Mouse (Mus musculus) spleen, embryonic (tissue): ENCODE data around the gene Cpsf4l.

Experiments used
- CTCF ChIA-PET: fragments of 350-600 bp; sonication (Branson Sonifier 250); formaldehyde crosslinking; loops from one replicate; lab custom pipeline; 2022; lab: Charles Lee

The Cpsf4l gene

DNA sequence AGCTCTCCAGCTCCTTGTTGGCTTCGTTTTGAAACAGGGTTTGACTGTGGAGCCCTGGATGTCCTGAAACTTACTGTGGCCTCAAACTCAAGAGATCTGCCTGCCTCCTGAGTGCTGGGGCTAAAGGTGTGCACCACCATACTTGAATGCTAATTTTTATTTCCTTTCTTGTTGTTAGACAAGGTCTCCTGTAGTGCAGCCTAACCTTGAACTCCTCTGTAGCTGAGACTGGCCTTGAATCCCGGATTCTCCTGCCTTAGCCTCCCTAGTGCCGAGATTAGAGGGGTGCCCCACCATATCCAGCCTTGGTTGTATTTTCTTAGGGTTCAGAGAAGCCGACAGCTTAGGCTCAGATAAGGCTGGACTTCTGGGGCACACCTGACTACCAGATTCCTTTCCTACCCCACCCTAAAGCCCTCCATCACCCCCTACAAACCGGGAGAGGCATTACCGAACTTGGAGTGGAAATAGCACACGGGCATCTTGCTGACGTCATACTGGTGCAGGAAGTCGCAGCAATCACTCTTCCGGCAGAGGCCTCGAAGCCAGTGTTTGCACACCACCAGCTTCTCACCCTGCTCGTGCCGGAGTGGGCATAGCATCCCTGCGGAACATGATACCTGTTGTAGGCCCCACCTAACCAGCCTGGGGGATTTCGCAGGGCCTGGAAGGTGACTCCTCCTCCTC, 3.7 kb downstream of the Cpsf4l start:
- CTCF ChIA-PET, result no interaction called here

DNA sequence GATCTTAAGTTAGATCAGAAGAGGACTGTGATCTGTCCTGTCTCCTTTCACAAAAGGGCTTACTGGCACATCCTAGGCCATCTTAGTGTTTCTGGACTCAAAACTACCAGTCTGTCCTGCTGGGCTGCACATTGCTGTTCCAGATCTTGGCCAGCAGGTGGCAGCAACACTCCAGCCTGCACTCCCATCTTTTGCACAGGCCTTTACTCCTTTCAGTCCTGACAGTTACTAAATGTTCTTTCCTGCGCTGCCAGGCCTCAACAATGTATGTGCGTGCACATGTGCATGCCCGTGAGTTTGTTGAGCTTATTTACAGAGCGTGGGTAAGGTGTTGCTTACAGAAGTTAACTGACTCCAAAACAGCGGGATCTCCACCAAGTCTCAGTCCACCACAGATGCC, 6.1 kb downstream of the Cpsf4l start:
- CTCF ChIA-PET, result interaction anchor here (2.4 kb wide), 1 partner anchor 107 kb away, joined by 17 read pairs; no protein-coding TSS in a partner anchor

DNA sequence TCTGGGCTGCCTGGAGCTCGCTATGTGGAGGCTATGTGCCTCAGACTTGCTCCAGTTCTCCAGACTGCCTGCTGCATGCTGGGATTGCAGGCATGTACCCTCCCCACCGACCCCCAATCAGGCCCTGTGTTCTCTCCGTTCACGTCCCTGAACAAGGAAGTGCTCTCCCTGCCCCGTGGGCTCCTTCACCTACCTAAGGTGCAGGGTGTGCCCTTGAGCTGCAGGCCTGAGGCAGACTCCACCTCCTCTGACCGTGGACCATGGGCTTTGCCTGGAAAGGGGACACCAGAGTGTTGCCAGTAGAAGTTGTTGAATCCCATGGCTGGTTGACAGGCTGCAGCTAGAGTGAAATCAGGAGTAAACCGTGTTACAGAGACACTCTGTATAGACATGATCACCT, 10.2 kb downstream of the Cpsf4l start:
- CTCF ChIA-PET, result no interaction called here

DNA sequence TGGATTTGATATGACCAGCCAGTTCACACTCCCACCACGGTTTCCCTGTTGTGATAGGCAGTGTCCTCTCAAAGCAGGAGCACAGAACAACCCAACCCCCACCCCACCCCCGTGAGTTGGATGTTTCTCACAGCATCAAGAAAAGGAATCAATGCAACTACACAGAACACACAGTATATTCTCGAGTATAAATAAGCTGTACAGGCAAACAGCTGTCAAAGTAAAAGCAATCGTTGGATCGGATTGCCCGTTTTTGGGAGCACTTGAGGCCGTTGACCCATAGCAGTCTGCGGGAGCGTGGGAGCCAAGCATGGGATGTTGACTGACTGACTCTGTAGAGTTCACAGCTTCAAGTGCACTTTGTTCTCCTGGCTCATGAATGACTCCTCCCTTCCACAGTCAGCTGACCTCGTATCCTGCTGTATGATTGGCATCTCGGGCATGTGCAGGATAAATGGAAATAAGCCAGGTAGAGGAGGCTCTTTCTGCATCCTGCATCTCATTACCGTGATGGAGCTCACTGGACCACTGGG, 11.7 kb downstream of the Cpsf4l start:
- CTCF ChIA-PET, result no interaction called here

DNA sequence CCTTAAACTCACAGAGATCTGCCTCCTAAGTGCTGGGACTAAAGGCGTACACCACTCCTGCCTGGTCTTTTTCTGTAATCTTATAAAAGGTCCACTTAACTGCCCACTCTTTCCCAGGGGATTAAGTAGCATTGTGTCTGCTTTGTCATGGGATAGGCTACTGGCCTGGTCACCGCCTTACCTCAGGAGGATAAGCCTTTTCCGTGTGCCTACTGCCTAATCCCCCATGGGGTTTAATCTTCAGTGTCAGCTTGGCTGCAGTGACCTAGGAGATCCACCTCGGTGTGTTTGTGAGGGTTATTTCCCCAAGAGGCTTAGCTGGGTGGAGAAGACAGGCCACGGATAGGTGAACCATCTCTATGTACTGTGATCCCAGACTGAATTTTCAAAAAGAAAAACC, 12.2 kb downstream of the Cpsf4l start:
- CTCF ChIA-PET, result no interaction called here

DNA sequence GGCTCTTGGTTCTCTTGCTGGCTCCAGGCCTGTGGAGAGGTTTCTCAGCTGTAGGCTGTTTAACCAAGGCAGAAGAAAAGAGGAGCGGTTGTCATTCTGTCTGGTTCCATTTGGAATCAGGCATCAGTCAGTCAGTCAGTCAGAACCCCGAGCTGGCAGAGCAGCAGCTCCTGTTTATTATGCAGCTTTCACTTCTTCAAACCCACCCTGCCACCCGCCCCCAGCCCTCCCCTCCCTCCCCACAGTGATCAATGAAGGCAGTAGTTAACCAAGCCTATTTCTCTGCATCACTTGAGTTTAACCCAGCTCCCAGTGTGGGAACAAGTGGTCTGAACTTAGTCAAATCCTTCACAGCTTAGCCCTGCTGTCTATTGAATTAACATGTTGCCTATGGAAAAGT, 18.0 kb downstream of the Cpsf4l start:
- CTCF ChIA-PET, result no interaction called here

DNA sequence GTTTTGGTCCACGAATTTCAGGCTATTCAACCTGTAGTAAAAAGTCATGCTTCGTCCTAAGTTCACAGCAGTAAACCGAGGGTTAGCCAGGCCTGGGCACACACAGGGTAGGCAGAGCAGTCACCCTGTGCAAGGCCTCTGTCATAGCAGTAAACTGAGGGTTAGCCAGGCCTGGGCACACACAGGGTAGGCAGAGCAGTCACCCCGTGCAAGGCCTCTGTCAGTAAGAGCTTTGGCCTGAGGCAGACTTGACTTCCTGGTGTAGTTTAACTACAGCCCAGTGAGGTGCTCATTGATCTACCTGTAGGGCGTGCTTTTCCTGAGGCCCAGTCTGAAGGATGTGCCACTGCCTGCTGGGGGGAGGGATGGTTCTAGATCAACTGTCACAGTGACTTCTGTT, 18.5 kb downstream of the Cpsf4l start:
- CTCF ChIA-PET, result no interaction called here

DNA sequence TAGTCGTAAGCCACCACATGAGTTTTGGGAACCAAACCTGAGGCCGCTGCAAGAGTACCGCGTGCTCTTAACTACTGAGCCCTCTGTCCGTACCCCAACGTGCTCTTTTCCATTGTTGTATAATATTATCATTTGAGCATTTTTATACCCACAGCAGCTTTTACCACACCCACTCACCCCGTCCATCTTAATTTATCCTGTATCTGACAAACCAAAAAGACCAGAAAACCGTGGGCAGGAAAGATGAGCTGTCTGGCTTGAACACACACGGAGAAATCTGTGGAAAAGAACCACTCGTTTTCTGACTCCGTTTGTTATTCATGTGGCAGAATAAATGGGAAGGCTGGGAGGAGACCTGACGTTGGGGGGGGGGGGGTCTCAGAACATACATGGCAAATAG, 19.3 kb downstream of the Cpsf4l start:
- CTCF ChIA-PET, result interaction anchor here (0.8 kb wide), 1 partner anchor 9 kb away, joined by 8 read pairs; no protein-coding TSS in a partner anchor

DNA sequence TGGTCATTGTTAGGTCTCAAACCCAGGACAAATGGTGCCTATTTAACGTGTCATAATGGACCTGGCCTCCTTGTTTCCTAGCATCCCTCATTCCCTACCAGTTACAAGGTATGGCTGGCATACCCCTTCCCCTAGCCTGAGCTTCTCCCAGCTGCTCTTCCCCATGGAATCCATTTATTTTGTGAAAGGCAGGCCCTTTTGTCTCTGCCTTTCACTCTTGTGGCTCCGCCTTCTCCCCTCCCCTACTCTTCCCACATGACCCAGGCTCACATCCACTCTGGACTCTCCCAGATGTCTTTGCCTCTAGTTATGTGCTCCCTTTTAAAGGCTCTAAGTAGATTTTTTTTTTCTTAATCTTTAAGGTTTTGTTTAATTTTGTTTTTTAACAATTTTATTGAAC, 22.8 kb downstream of the Cpsf4l start:
- CTCF ChIA-PET, result interaction anchor here (0.6 kb wide), 1 partner anchor 87 kb away, joined by 3 read pairs; no protein-coding TSS in a partner anchor

DNA sequence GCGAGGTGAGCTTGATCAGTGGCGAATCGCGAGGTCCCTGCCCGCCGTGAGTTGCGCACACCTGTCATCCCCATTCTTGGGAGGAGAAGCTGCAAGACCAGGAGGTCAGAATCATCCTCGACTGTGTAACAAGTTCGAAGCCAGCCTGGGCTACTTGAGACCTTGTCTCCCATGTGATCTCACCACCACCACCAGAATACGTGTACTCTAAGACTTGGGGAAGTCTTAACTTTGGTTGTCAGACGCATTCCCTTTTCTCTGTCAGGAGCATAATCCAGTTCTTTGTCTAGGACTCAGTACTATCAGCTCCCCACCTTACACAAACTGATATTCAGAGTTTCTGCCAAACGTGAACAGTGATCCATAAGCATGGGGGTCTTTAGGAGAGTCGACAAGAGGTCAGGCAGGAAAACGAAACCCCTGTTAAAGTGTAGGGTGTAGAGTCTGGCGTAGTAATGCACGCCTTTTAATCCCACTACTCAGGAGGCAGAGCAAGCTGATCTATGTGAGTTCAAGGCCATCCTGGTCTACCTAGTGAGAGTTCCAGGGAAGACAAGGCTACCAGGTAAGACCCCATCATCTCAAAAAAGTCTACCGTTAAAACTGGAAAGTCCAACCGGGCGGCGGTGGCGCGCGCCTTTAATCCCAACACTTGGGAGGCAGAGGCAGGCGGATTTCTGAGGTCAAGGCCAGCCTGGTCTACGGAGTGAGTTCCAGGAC, 24.9 kb downstream of the Cpsf4l start:
- CTCF ChIA-PET, result interaction anchor here (1.1 to 1.4 kb wide), 2 partner anchors 70 to 127 kb away, joined by 3 read pairs; no protein-coding TSS in a partner anchor

DNA sequence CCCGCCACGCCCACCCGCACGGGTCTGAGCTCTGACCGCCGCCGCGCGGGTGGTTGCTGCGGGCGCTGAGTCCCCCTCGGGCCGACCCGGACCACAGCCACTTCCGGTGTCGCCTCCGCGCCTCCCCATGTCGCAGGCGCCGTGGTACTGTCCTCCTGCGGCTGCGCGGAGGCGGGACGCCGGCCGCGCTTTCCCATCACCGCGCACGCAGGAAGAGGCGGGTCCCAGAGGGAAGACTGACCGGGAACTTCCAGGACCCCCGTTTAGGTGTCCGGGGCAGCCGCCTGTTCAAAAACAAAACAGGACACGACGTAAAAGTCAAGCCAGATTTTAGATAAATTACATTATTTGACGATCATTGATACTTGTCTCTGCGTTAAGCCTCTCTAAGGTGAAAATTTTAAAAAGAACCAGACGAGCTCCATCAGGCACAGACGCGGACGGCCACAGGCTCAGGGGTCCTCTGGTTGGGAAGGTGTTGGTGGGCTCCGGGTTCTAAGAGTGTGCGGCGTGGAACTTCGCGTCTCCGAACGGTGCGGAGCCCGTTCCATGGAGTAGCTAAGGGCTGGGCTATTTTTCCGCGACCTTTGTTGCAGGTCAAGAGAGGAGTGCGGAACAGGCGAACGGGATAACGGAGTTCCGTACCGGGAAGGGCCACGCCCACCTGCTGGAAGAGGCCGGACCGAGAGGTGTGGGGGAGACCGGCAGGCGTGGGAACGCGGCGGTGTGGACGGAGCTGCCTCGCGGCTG, 25.7 kb downstream of the Cpsf4l start, which contains the start of the genes Fam104a and D11Wsu47e:
Gene Fam104a, minus strand, starts transcription at position 199 of the 750 bp plus-strand sequence.
Gene D11Wsu47e, plus strand, starts transcription at position 456 of the 750 bp plus-strand sequence.
- CTCF ChIA-PET, result interaction anchor here (1.1 to 1.4 kb wide), 2 partner anchors 70 to 127 kb away, joined by 3 read pairs; no protein-coding TSS in a partner anchor

DNA sequence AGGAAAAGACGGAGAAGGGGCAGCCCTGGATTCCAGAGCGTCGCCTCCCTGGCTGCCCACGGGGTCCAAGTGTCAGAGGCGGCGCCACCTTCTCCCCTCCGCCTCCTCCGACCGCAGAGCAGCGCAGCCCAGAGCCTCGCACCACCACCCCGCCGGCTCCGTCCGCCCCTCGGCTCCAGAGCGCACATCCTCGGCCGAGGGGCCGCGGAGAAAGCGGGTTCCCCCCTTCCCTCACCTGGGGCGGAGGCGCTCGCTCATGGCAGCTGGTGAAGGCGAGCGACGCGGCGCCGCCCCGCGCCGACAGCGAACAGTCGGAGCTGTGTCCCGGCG, 26.2 kb downstream of the Cpsf4l start:
- CTCF ChIA-PET, result interaction anchor here (1.4 kb wide), 1 partner anchor 71 kb away, joined by 3 read pairs; no protein-coding TSS in a partner anchor

DNA sequence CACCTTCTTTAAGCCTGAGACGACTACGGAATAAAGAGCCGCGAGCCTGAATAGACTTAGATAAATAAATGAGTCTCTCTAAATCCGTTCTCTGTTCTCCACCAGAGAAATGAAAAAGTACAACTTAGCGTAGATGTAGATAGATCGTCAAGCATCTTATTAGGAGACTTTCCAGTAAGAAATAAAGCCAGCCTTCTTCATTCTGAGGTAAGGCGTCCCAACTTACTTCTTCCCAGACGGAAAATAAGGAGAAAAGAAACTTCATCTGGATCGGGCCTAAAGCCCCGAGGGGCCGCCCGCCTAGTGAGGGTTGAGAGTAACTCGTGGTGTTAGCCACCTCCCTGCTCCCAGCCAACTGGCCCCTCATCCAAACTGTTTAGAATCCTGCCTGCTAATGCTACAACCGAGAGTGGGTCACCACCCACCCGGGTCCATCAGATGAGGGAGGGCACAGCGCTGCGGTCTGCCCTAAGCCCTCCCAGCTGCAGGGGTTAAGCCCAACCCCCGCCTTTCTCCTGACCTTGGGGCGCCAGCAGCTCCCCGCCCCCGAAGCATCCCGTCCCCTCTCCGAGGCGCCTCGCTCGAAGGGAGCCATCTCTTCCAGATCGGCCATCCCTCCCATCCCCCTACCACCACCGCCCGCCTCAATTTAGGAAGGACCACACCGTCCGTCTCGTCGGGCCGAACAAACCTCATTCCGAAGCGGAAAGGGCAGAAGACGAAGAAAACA, 26.8 kb downstream of the Cpsf4l start:
- CTCF ChIA-PET, result interaction anchor here (0.5 to 1.4 kb wide), 2 partner anchors 71 to 431 kb away, joined by 3 to 4 read pairs; no protein-coding TSS in a partner anchor

DNA sequence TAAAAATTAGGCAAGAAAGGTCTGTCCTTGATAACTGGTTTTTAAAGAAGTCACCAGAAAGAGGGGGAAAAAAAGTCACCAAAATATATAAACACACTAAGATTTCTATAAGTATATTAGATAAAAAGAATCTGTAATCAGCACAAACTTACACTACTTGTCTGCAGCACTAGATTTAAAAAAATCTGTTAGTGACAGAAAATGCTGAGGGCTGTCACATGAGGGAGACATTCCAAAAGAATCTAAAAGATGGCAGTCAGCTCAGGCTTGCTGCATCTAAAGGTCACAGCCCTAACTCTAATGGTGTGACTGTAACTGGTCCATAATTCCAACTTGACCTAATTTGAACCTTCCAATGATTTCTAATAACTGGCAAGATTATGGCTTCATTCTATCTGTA, 27.8 kb downstream of the Cpsf4l start:
- CTCF ChIA-PET, result interaction anchor here (0.6 kb wide), 1 partner anchor 8 kb away, joined by 8 read pairs; no protein-coding TSS in a partner anchor

DNA sequence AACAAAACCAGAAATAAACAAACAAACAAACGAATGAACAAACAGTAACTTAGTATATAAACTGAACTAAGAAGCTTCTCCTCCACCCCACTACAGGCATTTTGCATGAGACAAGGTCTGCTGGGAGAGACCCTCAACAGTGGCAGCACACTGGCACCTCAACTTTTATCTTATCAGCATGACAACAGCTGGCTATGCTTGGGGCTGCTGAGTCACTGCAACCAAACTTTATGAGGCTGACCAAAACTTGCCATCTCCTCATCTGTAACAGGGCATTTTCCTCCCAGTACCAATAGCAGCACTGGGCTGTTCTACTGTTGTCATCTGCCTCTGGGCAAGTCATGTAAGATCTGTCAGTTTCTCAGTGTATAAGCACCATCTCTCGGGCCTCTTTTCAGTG, 28.9 kb downstream of the Cpsf4l start:
- CTCF ChIA-PET, result no interaction called here

DNA sequence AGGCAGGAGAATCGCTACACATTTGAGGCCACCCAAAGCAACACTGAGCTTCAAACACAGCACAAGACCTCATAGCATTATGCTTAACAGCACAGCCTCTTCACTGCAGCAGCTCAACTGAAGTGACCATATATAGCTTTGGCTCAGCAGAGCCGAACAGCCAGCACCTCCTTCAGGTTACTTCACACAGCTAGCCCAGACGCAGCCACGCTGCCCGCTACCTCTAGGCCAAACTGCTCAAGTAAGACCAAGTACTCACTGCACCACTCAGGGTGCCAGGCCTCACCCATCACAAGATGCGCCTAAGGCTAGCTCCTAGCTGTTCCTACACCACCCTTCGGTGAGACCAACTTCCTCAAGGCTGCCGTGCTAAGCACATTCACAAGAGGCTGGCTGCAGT, 31.4 kb downstream of the Cpsf4l start:
- CTCF ChIA-PET, result no interaction called here

DNA sequence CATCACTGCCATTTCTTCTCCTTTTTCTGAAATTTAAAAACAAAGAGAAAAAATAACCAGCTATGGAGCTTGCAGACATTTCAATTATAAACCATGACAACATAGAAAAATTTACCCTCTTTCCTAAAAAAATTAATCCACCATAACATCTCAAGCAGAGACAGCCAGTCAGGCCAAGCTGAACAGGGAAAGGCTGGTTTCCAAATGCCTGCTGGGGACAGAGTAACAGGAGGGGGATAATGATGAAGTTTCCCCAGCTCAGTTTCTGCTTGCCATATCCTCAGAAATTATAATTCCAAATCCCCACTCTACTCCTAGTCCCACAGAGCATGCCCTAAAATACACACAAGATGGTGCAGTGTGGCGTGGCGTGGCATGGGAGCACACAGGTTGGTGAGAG, 32.4 kb downstream of the Cpsf4l start:
- CTCF ChIA-PET, result no interaction called here

DNA sequence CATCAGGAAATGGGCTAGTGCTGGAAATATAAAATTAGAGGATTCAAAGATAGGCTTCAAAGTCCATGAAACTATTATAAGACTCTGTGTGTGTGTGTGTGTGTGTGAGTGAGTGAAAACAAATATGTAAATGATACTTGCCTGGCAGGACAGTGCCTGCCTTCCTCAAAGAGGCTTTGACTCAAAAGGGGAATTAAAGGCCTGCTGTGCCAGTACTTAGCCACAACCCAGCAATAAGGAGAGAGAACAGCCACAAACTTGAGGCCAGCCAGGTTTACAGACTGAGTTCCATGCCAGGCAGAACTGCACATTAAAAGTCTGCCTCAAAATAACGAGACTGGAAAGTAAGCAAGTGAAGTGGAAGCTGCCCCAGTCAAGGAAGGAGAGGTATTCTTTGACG, 33.0 kb downstream of the Cpsf4l start:
- CTCF ChIA-PET, result no interaction called here

DNA sequence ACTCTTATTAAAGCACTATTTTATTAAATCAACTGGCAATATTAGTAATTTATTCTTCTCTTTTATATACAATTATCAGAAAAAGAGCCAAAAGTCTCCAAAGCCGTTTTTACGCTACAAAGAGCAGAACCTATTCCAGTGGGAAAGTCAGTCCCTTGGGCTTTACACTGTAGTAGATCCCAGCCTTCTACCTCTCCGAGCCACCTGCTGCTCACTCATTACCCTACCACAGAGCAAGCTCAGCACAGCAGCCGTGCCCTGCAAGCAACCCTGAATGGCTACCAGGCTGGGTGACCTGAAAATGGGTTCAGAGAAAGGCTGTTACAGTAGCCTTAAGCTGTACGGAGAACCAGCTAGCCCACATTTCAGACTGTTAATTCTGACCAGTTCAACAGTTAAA, 35.2 kb downstream of the Cpsf4l start:
- CTCF ChIA-PET, result interaction anchor here (0.6 kb wide), 1 partner anchor 120 kb away, joined by 7 read pairs; no protein-coding TSS in a partner anchor

DNA sequence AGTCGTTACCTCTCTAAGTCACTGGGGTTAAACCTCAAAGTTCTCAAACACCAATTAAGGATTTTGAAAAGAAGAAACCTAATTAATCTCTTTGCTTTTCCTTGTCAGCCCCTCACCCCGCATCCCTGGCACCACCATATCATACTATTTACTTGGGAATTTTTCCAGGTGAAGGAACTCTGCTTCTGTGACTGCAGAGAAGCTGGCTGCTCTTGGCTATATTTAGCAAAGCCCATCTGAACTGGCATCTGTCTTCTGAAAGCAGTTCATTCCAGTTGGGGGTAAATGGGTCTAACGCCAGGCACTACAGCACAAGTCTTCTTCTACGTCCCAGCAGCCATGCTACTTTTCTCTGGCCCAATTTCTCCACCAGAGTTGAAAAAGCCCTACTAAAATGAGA, 36.2 kb downstream of the Cpsf4l start:
- CTCF ChIA-PET, result no interaction called here

DNA sequence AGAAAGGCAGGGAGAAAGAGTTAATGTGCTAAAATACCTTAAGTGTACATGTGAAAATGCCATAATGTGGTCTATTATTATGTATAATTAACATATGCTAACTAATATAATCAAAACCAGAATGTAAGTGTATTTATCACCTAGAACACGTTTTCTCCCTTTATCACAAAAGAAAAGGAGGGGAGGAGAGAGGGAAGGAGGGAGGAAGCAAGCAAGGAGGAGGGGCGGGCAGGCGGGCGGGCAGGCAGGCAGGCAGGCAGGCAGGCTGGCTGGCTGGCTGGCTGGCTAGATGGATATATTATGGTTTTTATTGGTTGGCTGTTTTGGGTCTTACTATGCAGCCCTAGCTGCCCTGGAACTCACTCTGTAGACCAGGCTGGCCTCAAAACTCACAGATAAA, 40.1 kb downstream of the Cpsf4l start:
- CTCF ChIA-PET, result no interaction called here
